Comparison of ENCODE assay signal across 9 mouse cellular contexts in genomic region chr19:46482896-46483516, GRCm38 (mm10). TPM values are rescaled to one million over a fixed set of nuclear protein-coding genes. Genes with fewer than 3 reads are reported as not detected.
A peak's percentile ranks its signal among the peaks of the same experiment; 100 is the strongest.
DNase-seq lines count a peak whose midpoint lies in the region; ATAC-seq and TF ChIP-seq lines count a peak whose summit lies in the region.
"Had no signal": no experiment of that assay in that cellular context is flagged by ENCODE, and none has a peak within 500 bp of the region (broad histone marks: within the 10 kb centered on the region; RNA-seq: fewer than 3 reads in every experiment).

No protein-coding gene starts in this region.

- intact Hi-C loops in heart, adult 2 months (cut with DNase I): no loop called here
- intact Hi-C loops in heart, postnatal 25 days (cut with DNase I): no loop called here

- TF ChIP-seq POLR2A in heart, adult 2 months (IDR thresholded peaks at IDR 0.05; ENCODE audit: insufficient read depth, low read depth, low read length): no peak
- no peak for TF ChIP-seq POLR2A in brain, embryonic 14.5 days (IDR thresholded peaks at IDR 0.05; ENCODE audit: borderline replicate concordance, extremely low read depth, insufficient read depth, insufficient read length, poor library complexity, severe bottlenecking)

- H3K36me3 ChIP-seq in heart, adult 2 months (ENCODE audit: control insufficient read depth, insufficient read depth, low read length): peaks cover 2% of the 10 kb centered on the region; the same call in 1 of the 2 replicates
- peaks cover 12% of the 10 kb centered on the region for H3K36me3 ChIP-seq in liver, embryonic 11.5 days (ENCODE audit: control insufficient read depth, insufficient read depth, low read length)

- H3K9me3 ChIP-seq in liver, embryonic 11.5 days (ENCODE audit: control insufficient read depth, low read length): no peaks in the 10 kb centered on the region
- H3K9me3 ChIP-seq: neural tube, embryonic 13.5 days had no signal

- H3K4me2 ChIP-seq in liver, embryonic 11.5 days: peak overlapping the region; percentile 16
- H3K4me2 ChIP-seq: neural tube, embryonic 13.5 days had no signal

- TF ChIP-seq CTCF in heart, adult 2 months (IDR thresholded peaks at IDR 0.05): peak; percentile 55
- TF ChIP-seq CTCF in brain, embryonic 14.5 days (IDR thresholded peaks at IDR 0.05; ENCODE audit: borderline replicate concordance, extremely low read depth, insufficient read depth, insufficient read length): peak; percentile 51; the same call in 1 of the 2 replicates

- 16% methylated on average over 17 of the region's 17 CpGs for WGBS in heart, adult 2 months
- WGBS in liver, embryonic 11.5 days: 27% methylated on average over 17 of the region's 17 CpGs

- H3K9ac ChIP-seq in heart, adult 2 months (ENCODE audit: low read depth, low read length): peak overlapping the region; percentile 45
- H3K9ac ChIP-seq in liver, embryonic 11.5 days (ENCODE audit: low read depth, low read length): no peak overlapping the region

- no peak overlapping the region for H3K4me3 ChIP-seq in heart, adult 2 months
- no peak overlapping the region for H3K4me3 ChIP-seq in liver, embryonic 11.5 days (ENCODE audit: low read depth, low read length)
- H3K4me3 ChIP-seq: neural tube, embryonic 13.5 days had no signal

- no peak for ATAC-seq in liver, embryonic 11.5 days (replicated peaks; ENCODE audit: low FRiP score)

- no peaks in the 10 kb centered on the region for H3K79me2 ChIP-seq in heart, adult 2 months (replicated peaks; ENCODE audit: control insufficient read depth, insufficient read depth, low read length)

- H3K27me3 ChIP-seq in heart, adult 2 months (ENCODE audit: control insufficient read depth, insufficient read depth, low read length): no peaks in the 10 kb centered on the region
- H3K27me3 ChIP-seq in liver, embryonic 11.5 days (replicated peaks; ENCODE audit: control insufficient read depth, insufficient read depth, low read length): no peaks in the 10 kb centered on the region
- H3K27me3 ChIP-seq: neural tube, embryonic 13.5 days had no signal

- no peak for TF ChIP-seq EP300 in heart, adult 2 months (IDR thresholded peaks at IDR 0.05; ENCODE audit: insufficient read depth, low read depth, low read length)

- peak in 1 of 2 experiments; percentile 24 for DNase-seq in heart, adult 2 months
- no peak for DNase-seq in heart, postnatal 25 days (ENCODE audit: low spot score)
- peak; percentile 34 for DNase-seq in 3T3-L1 (ENCODE audit: low read depth, low spot score)
- no peak for DNase-seq in brain, embryonic 14.5 days (ENCODE audit: low read depth)
- DNase-seq in liver, embryonic 11.5 days (ENCODE audit: low spot score): no peak
- no peak for DNase-seq in urinary bladder, postnatal 4 days (ENCODE audit: low spot score in 2 of 2)
- DNase-seq in spleen, adult 12 weeks (ENCODE audit: low spot score): no peak
- no peak for DNase-seq in adrenal gland, adult 2 months

- peak overlapping the region; percentile 87 for H3K27ac ChIP-seq in heart, adult 2 months
- no peak overlapping the region; the same call in 1 of the 2 replicates for H3K27ac ChIP-seq in liver, embryonic 11.5 days (ENCODE audit: low read depth, low read length)

- peaks cover 50% of the 10 kb centered on the region for H3K4me1 ChIP-seq in heart, adult 2 months (ENCODE audit: control insufficient read depth, insufficient read depth, low read length)
- peaks cover 82% of the 10 kb centered on the region for H3K4me1 ChIP-seq in liver, embryonic 11.5 days (replicated peaks; ENCODE audit: control insufficient read depth, insufficient read depth, low read length)

RNA-seq across cellular contexts. Expression of gene Trim8, which starts 18.5 kb away (rescaled TPM):
- 10 to 100 TPM; 39.2 to 39.8 TPM for total RNA-seq in heart, adult 2 months (2021)
- polyA plus RNA-seq in heart, adult 2 months (2012; rRNA removed): 17.2 and 24.1 TPM in 2 replicates
- 10 to 100 TPM; 37.3 to 40.6 TPM for total RNA-seq in heart, postnatal 25 days (2021)
- polyA plus RNA-seq in brain, embryonic 14.5 days (2012; rRNA removed): 35.3 and 63.0 TPM in 2 replicates
- 22.9 and 24.1 TPM in 2 replicates for polyA plus RNA-seq in liver, embryonic 11.5 days (2014; fragmentation: Nextera tagmentation; extraction: Ambion mirVana)
- total RNA-seq in adrenal gland, adult 2 months (2021): 10 to 100 TPM; 38.0 to 66.4 TPM
- 66.1 and 78.8 TPM in 2 replicates for polyA plus RNA-seq in adrenal gland, adult 2 months (2012; rRNA removed)
